Mouse (Mus musculus) midbrain, embryonic 15.5 days (tissue): ENCODE measurements around the gene Ccnjl. TPM values are rescaled to one million over a fixed set of nuclear protein-coding genes. Genes with fewer than 3 reads are reported as not detected.

Experiments
- ATAC-seq: fragments of 200-750 bp; cut with Nextera tagmentation; replicated peaks from 2 replicates; pipeline ENCODE4 v1.8.0; 2017; ENCODE audit warnings: moderate TSS enrichment
- H3K27ac ChIP-seq: fragments of 300-500 bp; sonication (generic); 2 replicates; pipeline ENCODE4 v1.5.1; 2015; ENCODE audit warnings: mild to moderate bottlenecking, inconsistent platforms
- H3K27me3 ChIP-seq: fragments of 300-500 bp; sonication (generic); replicated peaks from 2 replicates; pipeline ENCODE4 v1.6.1; 2015; ENCODE audit warnings: inconsistent platforms
- H3K36me3 ChIP-seq: fragments of 300-500 bp; sonication (generic); replicated peaks from 2 replicates; pipeline ENCODE4 v1.6.1; 2015; ENCODE audit warnings: inconsistent platforms
- H3K4me1 ChIP-seq: fragments of 300-500 bp; sonication (generic); 2 replicates; pipeline ENCODE4 v1.6.1; 2015; ENCODE audit warnings: inconsistent platforms
- H3K4me2 ChIP-seq: fragments of 300-500 bp; sonication (generic); 2 replicates; pipeline ENCODE4 v1.6.1; 2015; ENCODE audit warnings: inconsistent platforms, mild to moderate bottlenecking, moderate library complexity
- H3K4me3 ChIP-seq: fragments of 300-500 bp; sonication (generic); 2 replicates; pipeline ENCODE4 v1.5.1; 2015; ENCODE audit warnings: mild to moderate bottlenecking, inconsistent platforms
- H3K9ac ChIP-seq: fragments of 300-500 bp; sonication (generic); 2 replicates; pipeline ENCODE4 v1.6.1; 2015; ENCODE audit warnings: mild to moderate bottlenecking, inconsistent platforms
- H3K9me3 ChIP-seq: fragments of 300-500 bp; sonication (generic); 2 replicates; pipeline ENCODE4 v1.6.1; 2016; ENCODE audit warnings: inconsistent platforms
- WGBS: fragments of 180-500 bp; shearing (Covaris S2); methylation state at CpG from one replicate; pipeline ENCODE4 v1.1.7; 2015; ENCODE audit warnings: mixed read lengths; 5-methylcytosine and 5-hydroxymethylcytosine counted together
- polyA plus RNA-seq: library from polyadenylated mRNA; unstranded; fragments of >200 nt; fragmentation: Nextera tagmentation; extraction: Ambion mirVana; gene quantifications from 2 replicates; pipeline ENCODE4 v1.2.1, GENCODE M21; 2015

Ccnjl gene
- polyA plus RNA-seq, 1 experiment from 2014 or later: 13.7 TPM

- no peak for ATAC-seq
- no peaks in the 10 kb centered on the region for H3K9me3 ChIP-seq
- no peak overlapping the region for H3K4me3 ChIP-seq
- H3K9ac ChIP-seq: no peak overlapping the region
- WGBS: 42% methylated on average over 3 of the region's 3 CpGs
- no peaks in the 10 kb centered on the region for H3K27me3 ChIP-seq
- no peak overlapping the region for H3K4me2 ChIP-seq
- H3K36me3 ChIP-seq: no peaks in the 10 kb centered on the region
- H3K4me1 ChIP-seq: peaks cover 11% of the 10 kb centered on the region
- H3K27ac ChIP-seq: no peak overlapping the region
Measured at GRCm38 (mm10) chr11:43495532-43495931, 33.1 kb upstream of the Ccnjl start.

GRCm38 (mm10) chr11:43501256-43501655 lies 27.3 kb upstream of the Ccnjl start:
- WGBS: 73% methylated on average over 6 of the region's 6 CpGs
- Histone ChIP-seq H3K27me3 (no peaks in the 10 kb centered on the region), H3K36me3 (no peaks in the 10 kb centered on the region), H3K4me2 (no peak overlapping the region), H3K9me3 (no peaks in the 10 kb centered on the region), H3K9ac (no peak overlapping the region), H3K4me1 (no peaks in the 10 kb centered on the region), H3K27ac (no peak overlapping the region), H3K4me3 (no peak overlapping the region)
- ATAC-seq: no peak

GRCm38 (mm10) chr11:43505188-43505587 lies 23.4 kb upstream of the Ccnjl start:
- Histone ChIP-seq H3K9me3 (no peaks in the 10 kb centered on the region), H3K27ac (no peak overlapping the region), H3K36me3 (no peaks in the 10 kb centered on the region), H3K9ac (no peak overlapping the region), H3K27me3 (no peaks in the 10 kb centered on the region), H3K4me2 (no peak overlapping the region), H3K4me1 (no peaks in the 10 kb centered on the region), H3K4me3 (no peak overlapping the region)
- ATAC-seq: no peak
- WGBS: 84% methylated on average over 7 of the region's 7 CpGs

- no peak overlapping the region for H3K9ac ChIP-seq
- no peaks in the 10 kb centered on the region for H3K4me1 ChIP-seq
- H3K9me3 ChIP-seq: no peaks in the 10 kb centered on the region
- no peak for ATAC-seq
- no peaks in the 10 kb centered on the region for H3K27me3 ChIP-seq
- H3K27ac ChIP-seq: no peak overlapping the region
- H3K4me2 ChIP-seq: no peak overlapping the region
- 82% methylated on average over 6 of the region's 6 CpGs for WGBS
- H3K4me3 ChIP-seq: no peak overlapping the region
- H3K36me3 ChIP-seq: no peaks in the 10 kb centered on the region
Measured at GRCm38 (mm10) chr11:43507976-43508375, 20.6 kb upstream of the Ccnjl start.

GRCm38 (mm10) chr11:43509878-43510277 lies 18.7 kb upstream of the Ccnjl start:
- ATAC-seq: no peak
- H3K9ac ChIP-seq: no peak overlapping the region
- no peaks in the 10 kb centered on the region for H3K36me3 ChIP-seq
- H3K4me2 ChIP-seq: no peak overlapping the region
- no peaks in the 10 kb centered on the region for H3K4me1 ChIP-seq
- WGBS: 92% methylated on average over 5 of the region's 5 CpGs
- no peak overlapping the region for H3K4me3 ChIP-seq
- H3K27me3 ChIP-seq: no peaks in the 10 kb centered on the region
- no peaks in the 10 kb centered on the region for H3K9me3 ChIP-seq
- H3K27ac ChIP-seq: no peak overlapping the region

GRCm38 (mm10) chr11:43512661-43513190 lies 15.9 kb upstream of the Ccnjl start:
- Histone ChIP-seq H3K4me3 (no peak overlapping the region), H3K27me3 (no peaks in the 10 kb centered on the region), H3K9ac (no peak overlapping the region), H3K27ac (no peak overlapping the region), H3K36me3 (no peaks in the 10 kb centered on the region), H3K4me2 (no peak overlapping the region), H3K9me3 (no peaks in the 10 kb centered on the region), H3K4me1 (no peaks in the 10 kb centered on the region)
- WGBS: 74% methylated on average over 2 of the region's 2 CpGs
- ATAC-seq: no peak

- ATAC-seq: peak; percentile 54; the same call in 1 of the 2 replicates
- WGBS: 41% methylated on average over 8 of the region's 8 CpGs
- H3K9me3 ChIP-seq: no peaks in the 10 kb centered on the region
- no peak overlapping the region for H3K27ac ChIP-seq
- H3K36me3 ChIP-seq: no peaks in the 10 kb centered on the region
- H3K27me3 ChIP-seq: no peaks in the 10 kb centered on the region
- no peak overlapping the region for H3K4me3 ChIP-seq
- no peak overlapping the region for H3K9ac ChIP-seq
- no peaks in the 10 kb centered on the region for H3K4me1 ChIP-seq
- H3K4me2 ChIP-seq: no peak overlapping the region
Measured at GRCm38 (mm10) chr11:43516344-43517021, 12.1 kb upstream of the Ccnjl start.

- Histone ChIP-seq H3K4me3 (no peak overlapping the region), H3K9ac (no peak overlapping the region), H3K27ac (no peak overlapping the region), H3K36me3 (no peaks in the 10 kb centered on the region), H3K9me3 (no peaks in the 10 kb centered on the region), H3K4me2 (no peak overlapping the region), H3K4me1 (no peaks in the 10 kb centered on the region), H3K27me3 (no peaks in the 10 kb centered on the region)
- 76% methylated on average over 11 of the region's 11 CpGs for WGBS
- ATAC-seq: no peak
Measured at GRCm38 (mm10) chr11:43517641-43518040, 10.9 kb upstream of the Ccnjl start.

- Histone ChIP-seq H3K4me1 (no peaks in the 10 kb centered on the region), H3K27ac (no peak overlapping the region), H3K4me2 (no peak overlapping the region), H3K9me3 (no peaks in the 10 kb centered on the region), H3K36me3 (no peaks in the 10 kb centered on the region), H3K9ac (no peak overlapping the region), H3K4me3 (no peak overlapping the region), H3K27me3 (no peaks in the 10 kb centered on the region)
- ATAC-seq: no peak
Measured at GRCm38 (mm10) chr11:43518086-43518485, 10.5 kb upstream of the Ccnjl start.

- Histone ChIP-seq H3K4me3 (no peak overlapping the region), H3K4me1 (no peaks in the 10 kb centered on the region), H3K27ac (no peak overlapping the region), H3K36me3 (no peaks in the 10 kb centered on the region), H3K9me3 (no peaks in the 10 kb centered on the region), H3K9ac (no peak overlapping the region), H3K27me3 (no peaks in the 10 kb centered on the region), H3K4me2 (no peak overlapping the region)
- ATAC-seq: no peak
Measured at GRCm38 (mm10) chr11:43518821-43519220, 9.8 kb upstream of the Ccnjl start.

GRCm38 (mm10) chr11:43520521-43520920 lies 8.1 kb upstream of the Ccnjl start:
- Histone ChIP-seq H3K4me3 (no peak overlapping the region), H3K36me3 (no peaks in the 10 kb centered on the region), H3K27ac (no peak overlapping the region), H3K9me3 (no peaks in the 10 kb centered on the region), H3K4me2 (no peak overlapping the region), H3K9ac (no peak overlapping the region), H3K4me1 (no peaks in the 10 kb centered on the region), H3K27me3 (no peaks in the 10 kb centered on the region)
- no peak for ATAC-seq
- 85% methylated on average over 3 of the region's 3 CpGs for WGBS

- WGBS: 0% methylated on average over 25 of the region's 25 CpGs
- H3K9ac ChIP-seq: peak overlapping the region; percentile 53
- peak; percentile 73 for ATAC-seq
- peak overlapping the region; percentile 94 for H3K4me2 ChIP-seq
- no peaks in the 10 kb centered on the region for H3K36me3 ChIP-seq
- H3K27me3 ChIP-seq: no peaks in the 10 kb centered on the region
- peak overlapping the region; percentile 59 for H3K4me3 ChIP-seq
- H3K4me1 ChIP-seq: peaks cover 37% of the 10 kb centered on the region
- peak overlapping the region; percentile 71 for H3K27ac ChIP-seq
- no peaks in the 10 kb centered on the region for H3K9me3 ChIP-seq
Measured at GRCm38 (mm10) chr11:43528078-43528682, 404 bp upstream of the Ccnjl start.

GRCm38 (mm10) chr11:43530043-43530442 lies 1.5 kb downstream of the Ccnjl start:
- no peak overlapping the region for H3K27ac ChIP-seq
- no peaks in the 10 kb centered on the region for H3K36me3 ChIP-seq
- H3K4me3 ChIP-seq: peak overlapping the region; percentile 59; the same call in 1 of the 2 replicates
- no peak overlapping the region for H3K9ac ChIP-seq
- WGBS: 9% methylated on average over 3 of the region's 3 CpGs
- peak overlapping the region; percentile 94 for H3K4me2 ChIP-seq
- no peaks in the 10 kb centered on the region for H3K9me3 ChIP-seq
- H3K27me3 ChIP-seq: no peaks in the 10 kb centered on the region
- no peak for ATAC-seq
- peaks cover 37% of the 10 kb centered on the region for H3K4me1 ChIP-seq
